Mouse (Mus musculus): Measurements from ENCODE around the gene 1500009L16Rik. TPM values are rescaled to one million over a fixed set of nuclear protein-coding genes. Genes with fewer than 3 reads are reported as not detected.
A peak's percentile ranks its signal among the peaks of the same experiment; 100 is the strongest.

The 1500009L16Rik gene
- polyA plus RNA-seq, 1 experiment from 2014 or later = 18.1 TPM

- Histone ChIP-seq H3K27me3 (replicated peaks; ENCODE audit: control insufficient read depth, insufficient read depth, low read length) (no peaks in the 10 kb centered on the region), H3K4me3 (ENCODE audit: low read length) (no peak overlapping the region), H3K9ac (ENCODE audit: low read depth, low read length) (no peak overlapping the region), H3K4me2 (ENCODE audit: low read depth, low read length) (no peak overlapping the region), H3K36me3 (ENCODE audit: control insufficient read depth, insufficient read depth, low read length) (no peaks in the 10 kb centered on the region), H3K9me3 (ENCODE audit: control insufficient read depth, low read length) (0 out of 2 replicates have a peak, but pooled peaks cover 10% of the 10 kb centered on the region), H3K27ac (ENCODE audit: low read length) (no peak overlapping the region), H3K4me1 (ENCODE audit: control insufficient read depth, insufficient read depth, low read length) (no peaks in the 10 kb centered on the region)
- WGBS = 81% methylated on average over 10 of the region's 10 CpGs
- ATAC-seq = no peak
These were observed 59.9 kb downstream of the 1500009L16Rik start for GRCm38 (mm10) chr10:83782371-83783120.

- no peaks in the 10 kb centered on the region for H3K9me3 ChIP-seq (ENCODE audit: control insufficient read depth, low read length)
- no peaks in the 10 kb centered on the region for H3K36me3 ChIP-seq (ENCODE audit: control insufficient read depth, insufficient read depth, low read length)
- H3K27ac ChIP-seq (ENCODE audit: low read length) = no peak overlapping the region
- WGBS = 36% methylated on average over 5 of the region's 5 CpGs
- H3K4me3 ChIP-seq (ENCODE audit: low read length) = no peak overlapping the region
- H3K9ac ChIP-seq (ENCODE audit: low read depth, low read length) = no peak overlapping the region
- H3K27me3 ChIP-seq (replicated peaks; ENCODE audit: control insufficient read depth, insufficient read depth, low read length) = no peaks in the 10 kb centered on the region
- H3K4me1 ChIP-seq (ENCODE audit: control insufficient read depth, insufficient read depth, low read length) = no peaks in the 10 kb centered on the region
- ATAC-seq = no peak
- H3K4me2 ChIP-seq (ENCODE audit: low read depth, low read length) = no peak overlapping the region
These were observed 62.3 kb downstream of the 1500009L16Rik start for GRCm38 (mm10) chr10:83785003-83785402.

GRCm38 (mm10) chr10:83785627-83786392, 63.1 kb downstream of the 1500009L16Rik start:
- H3K4me1 ChIP-seq (ENCODE audit: control insufficient read depth, insufficient read depth, low read length) = no peaks in the 10 kb centered on the region
- H3K9me3 ChIP-seq (ENCODE audit: control insufficient read depth, low read length) = no peaks in the 10 kb centered on the region
- WGBS = 66% methylated on average over 3 of the region's 3 CpGs
- no peak overlapping the region for H3K9ac ChIP-seq (ENCODE audit: low read depth, low read length)
- no peaks in the 10 kb centered on the region for H3K36me3 ChIP-seq (ENCODE audit: control insufficient read depth, insufficient read depth, low read length)
- no peaks in the 10 kb centered on the region for H3K27me3 ChIP-seq (replicated peaks; ENCODE audit: control insufficient read depth, insufficient read depth, low read length)
- ATAC-seq = no peak
- no peak overlapping the region for H3K4me3 ChIP-seq (ENCODE audit: low read length)
- H3K27ac ChIP-seq (ENCODE audit: low read length) = no peak overlapping the region
- no peak overlapping the region for H3K4me2 ChIP-seq (ENCODE audit: low read depth, low read length)

GRCm38 (mm10) chr10:83795088-83795487, 72.4 kb downstream of the 1500009L16Rik start:
- Histone ChIP-seq H3K27ac (ENCODE audit: low read length) (no peak overlapping the region), H3K27me3 (replicated peaks; ENCODE audit: control insufficient read depth, insufficient read depth, low read length) (no peaks in the 10 kb centered on the region), H3K4me2 (ENCODE audit: low read depth, low read length) (no peak overlapping the region), H3K4me1 (ENCODE audit: control insufficient read depth, insufficient read depth, low read length) (no peaks in the 10 kb centered on the region), H3K36me3 (ENCODE audit: control insufficient read depth, insufficient read depth, low read length) (no peaks in the 10 kb centered on the region), H3K9ac (ENCODE audit: low read depth, low read length) (no peak overlapping the region), H3K4me3 (ENCODE audit: low read length) (no peak overlapping the region), H3K9me3 (ENCODE audit: control insufficient read depth, low read length) (no peaks in the 10 kb centered on the region)
- ATAC-seq = no peak

GRCm38 (mm10) chr10:83795500-83795899, 72.8 kb downstream of the 1500009L16Rik start:
- ATAC-seq = no peak
- H3K36me3 ChIP-seq (ENCODE audit: control insufficient read depth, insufficient read depth, low read length) = no peaks in the 10 kb centered on the region
- WGBS = 93% methylated on average over 4 of the region's 4 CpGs

GRCm38 (mm10) chr10:83804021-83804420, 81.4 kb downstream of the 1500009L16Rik start:
- H3K4me1 ChIP-seq (ENCODE audit: control insufficient read depth, insufficient read depth, low read length) = 0 out of 2 replicates have a peak, but pooled peaks cover 4% of the 10 kb centered on the region
- H3K27ac ChIP-seq (ENCODE audit: low read length) = no peak overlapping the region
- no peaks in the 10 kb centered on the region for H3K36me3 ChIP-seq (ENCODE audit: control insufficient read depth, insufficient read depth, low read length)
- no peak for ATAC-seq
- H3K4me2 ChIP-seq (ENCODE audit: low read depth, low read length) = no peak overlapping the region
- no peaks in the 10 kb centered on the region for H3K9me3 ChIP-seq (ENCODE audit: control insufficient read depth, low read length)
- 84% methylated on average over 6 of the region's 6 CpGs for WGBS
- H3K27me3 ChIP-seq (replicated peaks; ENCODE audit: control insufficient read depth, insufficient read depth, low read length) = no peaks in the 10 kb centered on the region
- no peak overlapping the region for H3K9ac ChIP-seq (ENCODE audit: low read depth, low read length)
- no peak overlapping the region for H3K4me3 ChIP-seq (ENCODE audit: low read length)

More at GRCm38 (mm10) chr10:83795500-83795899, 72.8 kb downstream of the 1500009L16Rik start:
- Histone ChIP-seq H3K27me3 (replicated peaks; ENCODE audit: control insufficient read depth, insufficient read depth, low read length) (no peaks in the 10 kb centered on the region), H3K27ac (ENCODE audit: low read length) (no peak overlapping the region), H3K9me3 (ENCODE audit: control insufficient read depth, low read length) (no peaks in the 10 kb centered on the region), H3K4me3 (ENCODE audit: low read length) (no peak overlapping the region), H3K9ac (ENCODE audit: low read depth, low read length) (no peak overlapping the region), H3K4me1 (ENCODE audit: control insufficient read depth, insufficient read depth, low read length) (no peaks in the 10 kb centered on the region), H3K4me2 (ENCODE audit: low read depth, low read length) (no peak overlapping the region)

- Histone ChIP-seq H3K9me3 (ENCODE audit: control insufficient read depth, low read length) (no peaks in the 10 kb centered on the region), H3K9ac (ENCODE audit: low read depth, low read length) (no peak overlapping the region), H3K27ac (ENCODE audit: low read length) (0 out of 2 replicates have a peak overlapping the region, but pooled peaks have one; percentile 22), H3K27me3 (replicated peaks; ENCODE audit: control insufficient read depth, insufficient read depth, low read length) (no peaks in the 10 kb centered on the region), H3K4me1 (ENCODE audit: control insufficient read depth, insufficient read depth, low read length) (0 out of 2 replicates have a peak, but pooled peaks cover 4% of the 10 kb centered on the region), H3K4me2 (ENCODE audit: low read depth, low read length) (no peak overlapping the region), H3K36me3 (ENCODE audit: control insufficient read depth, insufficient read depth, low read length) (no peaks in the 10 kb centered on the region), H3K4me3 (ENCODE audit: low read length) (no peak overlapping the region)
- 25% methylated on average over 11 of the region's 11 CpGs for WGBS
- peak; percentile 42 for ATAC-seq
These were observed 82.6 kb downstream of the 1500009L16Rik start for GRCm38 (mm10) chr10:83805201-83805718.

- H3K4me1 ChIP-seq (ENCODE audit: control insufficient read depth, insufficient read depth, low read length) = 0 out of 2 replicates have a peak, but pooled peaks cover 4% of the 10 kb centered on the region
- H3K36me3 ChIP-seq (ENCODE audit: control insufficient read depth, insufficient read depth, low read length) = no peaks in the 10 kb centered on the region
- WGBS = 67% methylated on average over 8 of the region's 8 CpGs
- no peak overlapping the region for H3K27ac ChIP-seq (ENCODE audit: low read length)
- H3K27me3 ChIP-seq (replicated peaks; ENCODE audit: control insufficient read depth, insufficient read depth, low read length) = no peaks in the 10 kb centered on the region
- H3K4me2 ChIP-seq (ENCODE audit: low read depth, low read length) = no peak overlapping the region
- H3K9me3 ChIP-seq (ENCODE audit: control insufficient read depth, low read length) = no peaks in the 10 kb centered on the region
- no peak overlapping the region for H3K4me3 ChIP-seq (ENCODE audit: low read length)
- H3K9ac ChIP-seq (ENCODE audit: low read depth, low read length) = no peak overlapping the region
- no peak for ATAC-seq
These were observed 84.6 kb downstream of the 1500009L16Rik start for GRCm38 (mm10) chr10:83807251-83807650.

Measured in intestine, embryonic 16.5 days (tissue).